Mouse (Mus musculus) lung, embryonic 14.5 days (tissue): ENCODE data around the gene Hoxa6. TPM values are rescaled to one million over a fixed set of nuclear protein-coding genes. Genes with fewer than 3 reads are reported as not detected.

Source experiments
- ATAC-seq: fragments of 200-750 bp; cut with Nextera tagmentation; 2 replicates; pipeline ENCODE4 v1.8.0; 2017; ENCODE audit warnings: mild to moderate bottlenecking, moderate TSS enrichment, moderate library complexity; ENCODE audit not compliant: insufficient read depth
- DNase-seq: peaks from one replicate; pipeline ENCODE4 v3.0.0-alpha.2; 2015
- H3K27ac ChIP-seq: fragments of 300-500 bp; sonication (generic); 2 replicates; pipeline ENCODE4 v1.5.1; 2014; ENCODE audit warnings: low read depth, mild to moderate bottlenecking, moderate library complexity
- H3K27me3 ChIP-seq: fragments of 300-500 bp; sonication (generic); 2 replicates; pipeline ENCODE4 v1.6.1; 2014; ENCODE audit warnings: low read length, control low read depth; ENCODE audit not compliant: insufficient read depth
- H3K36me3 ChIP-seq: fragments of 300-500 bp; sonication (generic); 2 replicates; pipeline ENCODE4 v1.6.1; 2014; ENCODE audit warnings: control low read depth; ENCODE audit not compliant: insufficient read depth
- H3K4me1 ChIP-seq: fragments of 300-500 bp; sonication (generic); 2 replicates; pipeline ENCODE4 v1.6.1; 2014; ENCODE audit warnings: antibody characterized with exemption, control low read depth; ENCODE audit not compliant: insufficient read depth
- H3K4me2 ChIP-seq: fragments of 300-500 bp; sonication (generic); 2 replicates; pipeline ENCODE4 v1.6.1; 2014; ENCODE audit warnings: mild to moderate bottlenecking
- H3K4me3 ChIP-seq: fragments of 300-500 bp; sonication (generic); 2 replicates; pipeline ENCODE4 v1.5.1; 2014; ENCODE audit warnings: low read depth, low read length
- H3K9ac ChIP-seq: fragments of 300-500 bp; sonication (generic); 2 replicates; pipeline ENCODE4 v1.6.1; 2014
- H3K9me3 ChIP-seq: fragments of 300-500 bp; sonication (generic); 2 replicates; pipeline ENCODE4 v1.6.1; 2016; ENCODE audit warnings: low read depth, low read length, control low read depth
- CTCF ChIP-seq: IDR thresholded peaks from 2 replicates; pipeline ENCODE4 v1.5.1; 2016; ENCODE audit warnings: antibody characterized with exemption, low read depth
- WGBS: fragments of 180-500 bp; shearing (Covaris S2); extraction: QIAGEN DNeasy Blood & Tissue Kit; methylation state at CpG from one replicate; pipeline ENCODE4 v1.1.7; 2014; 5-methylcytosine and 5-hydroxymethylcytosine counted together
- polyA plus RNA-seq: library from polyadenylated mRNA; unstranded; fragments of >200 nt; fragmentation: Nextera tagmentation; extraction: Ambion mirVana; gene quantifications from 2 replicates; pipeline ENCODE4 v1.2.1, GENCODE M21; 2014

Gene Hoxa6
- polyA plus RNA-seq, 1 experiment from 2014 or later, result 5.1 TPM

GRCm38 (mm10) chr6:52215771-52216535, 7.4 kb upstream of the Hoxa6 start:
- no peak overlapping the region for H3K27ac ChIP-seq
- no peaks in the 10 kb centered on the region for H3K36me3 ChIP-seq
- 5% methylated on average over 30 of the region's 30 CpGs for WGBS
- no peak for DNase-seq
- peak overlapping the region; percentile 13; the same call in 1 of the 2 replicates for H3K4me3 ChIP-seq
- no peaks in the 10 kb centered on the region for H3K4me1 ChIP-seq
- no peak for ATAC-seq
- H3K4me2 ChIP-seq, result peak overlapping the region; percentile 81
- H3K27me3 ChIP-seq, result peaks cover 99% of the 10 kb centered on the region
- H3K9ac ChIP-seq, result no peak overlapping the region
- TF ChIP-seq CTCF, result no peak
- H3K9me3 ChIP-seq, result no peaks in the 10 kb centered on the region

GRCm38 (mm10) chr6:52215070-52215469, 6.5 kb upstream of the Hoxa6 start:
- no peaks in the 10 kb centered on the region for H3K9me3 ChIP-seq
- TF ChIP-seq CTCF, result no peak
- ATAC-seq (no peak), DNase-seq (no peak)
- H3K9ac ChIP-seq, result no peak overlapping the region
- no peak overlapping the region for H3K4me3 ChIP-seq
- no peak overlapping the region for H3K27ac ChIP-seq
- peaks cover 99% of the 10 kb centered on the region for H3K27me3 ChIP-seq
- no peaks in the 10 kb centered on the region for H3K4me1 ChIP-seq
- WGBS, result 35% methylated on average over 3 of the region's 3 CpGs
- no peaks in the 10 kb centered on the region for H3K36me3 ChIP-seq
- H3K4me2 ChIP-seq, result no peak overlapping the region

GRCm38 (mm10) chr6:52214271-52214670, 5.7 kb upstream of the Hoxa6 start:
- H3K4me3 ChIP-seq, result no peak overlapping the region
- WGBS, result 32% methylated on average over 5 of the region's 5 CpGs
- H3K4me1 ChIP-seq, result no peaks in the 10 kb centered on the region
- no peak for TF ChIP-seq CTCF
- H3K27me3 ChIP-seq, result peaks cover 98% of the 10 kb centered on the region
- ATAC-seq (no peak), DNase-seq (peak; percentile 44)
- no peaks in the 10 kb centered on the region for H3K36me3 ChIP-seq
- H3K4me2 ChIP-seq, result peak overlapping the region; percentile 87; the same call in 1 of the 2 replicates
- no peaks in the 10 kb centered on the region for H3K9me3 ChIP-seq
- no peak overlapping the region for H3K27ac ChIP-seq
- H3K9ac ChIP-seq, result no peak overlapping the region

GRCm38 (mm10) chr6:52213119-52213986, 4.8 kb upstream of the Hoxa6 start, which contains the start of the genes Hoxa3 and Gm28308:
Gene Hoxa3, minus strand, starts transcription at chr6:52213336.
Gene Gm28308, minus strand, starts transcription at chr6:52213339.
- Histone ChIP-seq H3K4me2 (peak within 1 kb of the TSS; percentile 87), H3K36me3 (no peaks in the 10 kb centered on the region), H3K9ac (peak within 1 kb of the TSS; percentile 40), H3K9me3 (no peaks in the 10 kb centered on the region), H3K4me1 (0 out of 2 replicates have a peak, but pooled peaks cover 3% of the 10 kb centered on the region), H3K4me3 (peak within 1 kb of the TSS; percentile 43), H3K27me3 (peaks cover 98% of the 10 kb centered on the region), H3K27ac (peak within 1 kb of the TSS; percentile 85; the same call in 1 of the 2 replicates)
- 9% methylated on average over 38 of the region's 38 CpGs for WGBS
- no peak for TF ChIP-seq CTCF
- ATAC-seq (peak; percentile 21; the same call in 1 of the 2 replicates), DNase-seq (peak; percentile 80)

GRCm38 (mm10) chr6:52212556-52213118, 4.1 kb upstream of the Hoxa6 start:
- Histone ChIP-seq H3K4me2 (peak overlapping the region; percentile 87), H3K27ac (peak overlapping the region; percentile 85; the same call in 1 of the 2 replicates), H3K4me3 (peak overlapping the region; percentile 43), H3K36me3 (no peaks in the 10 kb centered on the region), H3K9ac (peak overlapping the region; percentile 40), H3K4me1 (0 out of 2 replicates have a peak, but pooled peaks cover 3% of the 10 kb centered on the region), H3K9me3 (no peaks in the 10 kb centered on the region), H3K27me3 (peaks cover 95% of the 10 kb centered on the region)
- 4% methylated on average over 22 of the region's 22 CpGs for WGBS
- no peak for ATAC-seq
- peak; percentile 49 for DNase-seq
- no peak for TF ChIP-seq CTCF

GRCm38 (mm10) chr6:52211961-52212360, 3.4 kb upstream of the Hoxa6 start:
- DNase-seq (no peak), ATAC-seq (no peak)
- Histone ChIP-seq H3K4me3 (peak overlapping the region; percentile 43), H3K27ac (0 out of 2 replicates have a peak overlapping the region, but pooled peaks have one; percentile 50), H3K36me3 (no peaks in the 10 kb centered on the region), H3K4me2 (peak overlapping the region; percentile 87), H3K9me3 (no peaks in the 10 kb centered on the region), H3K9ac (peak overlapping the region; percentile 40), H3K4me1 (0 out of 2 replicates have a peak, but pooled peaks cover 3% of the 10 kb centered on the region), H3K27me3 (peaks cover 92% of the 10 kb centered on the region)
- TF ChIP-seq CTCF, result no peak
- 6% methylated on average over 13 of the region's 13 CpGs for WGBS
